Mouse (Mus musculus) limb, embryonic 12.5 days (tissue): ENCODE measurements around the gene H13. TPM values are rescaled to one million over a fixed set of nuclear protein-coding genes. Genes with fewer than 3 reads are reported as not detected.

Experiments
- ATAC-seq: fragments of 200-750 bp; cut with Nextera tagmentation; 2 replicates; pipeline ENCODE4 v1.8.0; 2017; ENCODE audit warnings: low read depth, moderate TSS enrichment; ENCODE audit not compliant: insufficient number of reproducible peaks, insufficient read depth, low FRiP score, low TSS enrichment
- H3K27ac ChIP-seq: fragments of 300-500 bp; sonication (generic); 2 replicates; pipeline ENCODE4 v1.5.1; 2016; ENCODE audit warnings: mild to moderate bottlenecking, moderate library complexity
- H3K27me3 ChIP-seq: fragments of 300-500 bp; sonication (generic); 2 replicates; pipeline ENCODE4 v1.6.1; 2016; ENCODE audit warnings: mild to moderate bottlenecking, moderate library complexity
- H3K36me3 ChIP-seq: fragments of 300-500 bp; sonication (generic); 2 replicates; pipeline ENCODE4 v1.6.1; 2016; ENCODE audit warnings: mild to moderate bottlenecking, moderate library complexity
- H3K4me1 ChIP-seq: fragments of 300-500 bp; sonication (generic); replicated peaks from 2 replicates; pipeline ENCODE4 v1.6.1; 2016
- H3K4me2 ChIP-seq: fragments of 300-500 bp; sonication (generic); 2 replicates; pipeline ENCODE4 v1.6.1; 2016; ENCODE audit warnings: mild to moderate bottlenecking, moderate library complexity
- H3K4me3 ChIP-seq: fragments of 300-500 bp; sonication (generic); replicated peaks from 2 replicates; pipeline ENCODE4 v1.5.1; 2016; ENCODE audit warnings: mild to moderate bottlenecking
- H3K9ac ChIP-seq: fragments of 300-500 bp; sonication (generic); replicated peaks from 2 replicates; pipeline ENCODE4 v1.6.1; 2016; ENCODE audit warnings: mild to moderate bottlenecking, moderate library complexity
- H3K9me3 ChIP-seq: fragments of 300-500 bp; sonication (generic); 2 replicates; pipeline ENCODE4 v1.6.1; 2016; ENCODE audit warnings: mild to moderate bottlenecking, moderate library complexity
- WGBS: fragments of 180-500 bp; shearing (Covaris S2); methylation state at CpG from one replicate; pipeline ENCODE4 v1.1.7; 2016; 5-methylcytosine and 5-hydroxymethylcytosine counted together
- polyA plus RNA-seq: library from polyadenylated mRNA; unstranded; fragments of >200 nt; fragmentation: Nextera tagmentation; extraction: Ambion mirVana; gene quantifications from 2 replicates; pipeline ENCODE4 v1.2.1, GENCODE M21; 2016

H13 gene
- polyA plus RNA-seq, 1 experiment from 2014 or later: 135 TPM

DNA sequence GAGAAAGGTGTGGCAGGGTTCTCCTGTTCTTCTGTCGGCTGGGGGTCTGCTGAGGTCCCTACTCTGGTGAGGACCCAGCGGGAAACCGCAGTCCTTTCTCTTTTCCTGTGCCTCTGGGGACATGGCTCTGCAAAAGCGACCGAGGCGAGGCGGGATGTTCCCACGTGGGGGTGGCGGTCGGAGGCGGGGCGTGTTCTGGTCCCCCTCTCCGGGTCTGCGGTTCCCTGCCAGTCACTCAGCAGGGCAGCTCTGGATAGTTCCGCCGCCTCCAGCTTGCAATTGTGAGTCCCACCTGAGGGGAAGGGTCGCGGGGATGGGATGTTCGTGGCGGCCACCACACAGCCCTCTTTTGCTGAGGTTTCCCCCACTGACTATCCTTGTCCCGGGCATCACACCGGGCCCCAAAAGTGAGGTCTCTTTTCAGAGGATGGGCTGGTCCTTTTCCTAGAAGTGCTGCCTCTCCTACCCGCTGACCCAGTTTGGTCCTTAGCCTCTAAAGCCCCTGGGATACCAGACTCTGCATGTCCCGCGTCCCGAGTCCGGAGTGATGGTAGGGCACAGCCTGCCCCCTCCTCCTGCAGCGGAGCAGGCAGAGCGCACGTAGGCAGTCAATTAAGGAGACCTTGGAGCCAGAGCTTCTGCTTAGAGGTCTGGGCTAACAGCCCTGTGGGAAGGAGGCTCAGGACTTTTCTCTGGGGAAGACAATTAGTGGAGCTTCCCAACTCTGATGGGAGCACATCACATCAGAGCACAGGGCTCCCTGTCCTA, 84.9 kb downstream of the H13 start, which contains the start of gene Cox4i2:
TSS of gene Cox4i2 (plus strand) at position 230 of the 768 bp plus-strand sequence.
- Histone ChIP-seq H3K4me2 (peak within 1 kb of the TSS; percentile 67), H3K36me3 (no peaks in the 10 kb centered on the region), H3K4me3 (peak within 1 kb of the TSS; percentile 36), H3K27me3 (no peaks in the 10 kb centered on the region), H3K9me3 (no peaks in the 10 kb centered on the region), H3K9ac (peak within 1 kb of the TSS; percentile 45; the same call in 1 of the 2 replicates), H3K27ac (no peak within 1 kb of the TSS; the same call in 1 of the 2 replicates), H3K4me1 (peaks cover 28% of the 10 kb centered on the region)
- ATAC-seq: no peak; the same call in 1 of the 2 replicates
- WGBS: 3% methylated on average over 29 of the region's 30 CpGs

DNA sequence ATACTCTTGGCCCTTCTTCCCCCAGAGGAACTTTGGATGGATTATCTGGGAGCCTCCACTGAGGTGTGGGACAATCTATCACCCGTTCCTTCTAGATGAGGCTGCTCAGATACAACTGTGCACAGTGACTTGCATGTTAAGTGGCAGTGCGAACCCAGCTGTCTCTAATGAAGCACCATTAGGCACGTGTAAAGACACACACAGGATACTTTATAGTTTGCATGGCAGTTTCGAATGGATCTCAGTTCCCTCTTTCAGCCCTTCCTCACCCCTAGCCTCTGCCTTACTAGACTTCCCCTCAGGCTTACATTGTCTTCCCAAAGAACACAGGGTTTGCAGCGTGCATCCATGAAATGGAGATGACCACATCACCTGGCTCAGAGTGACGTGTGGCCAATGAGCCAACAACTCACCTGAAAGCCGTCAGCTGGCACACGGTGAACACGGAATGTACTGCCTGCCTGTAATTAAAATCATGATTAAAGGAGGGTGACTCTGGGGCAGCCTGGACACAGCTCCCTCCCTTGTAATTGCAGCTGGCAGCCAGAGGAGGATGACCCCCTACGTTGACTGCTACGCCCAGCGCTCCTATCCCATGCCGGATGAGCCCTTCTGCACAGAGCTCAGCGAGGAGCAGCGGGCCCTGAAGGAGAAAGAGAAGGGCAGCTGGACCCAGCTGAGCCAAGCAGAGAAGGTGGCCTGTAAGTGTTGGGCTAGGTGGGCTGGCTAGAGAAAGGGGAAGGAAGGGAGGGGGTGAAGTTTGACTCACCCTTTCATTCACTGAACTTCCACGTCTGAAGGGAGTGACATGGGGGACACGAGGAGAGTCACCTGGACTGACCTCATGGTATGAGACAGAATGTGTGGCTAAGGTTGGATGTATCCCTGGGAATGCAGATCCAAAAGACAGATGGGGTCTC, 87.5 kb downstream of the H13 start:
- H3K27ac ChIP-seq: no peak overlapping the region
- WGBS: 61% methylated on average over 17 of the region's 17 CpGs

GRCm38 (mm10) chr2:152757478-152757877, 88.2 kb downstream of the H13 start:
- Histone ChIP-seq H3K4me3 (no peak overlapping the region), H3K27me3 (no peaks in the 10 kb centered on the region), H3K9me3 (no peaks in the 10 kb centered on the region), H3K27ac (no peak overlapping the region), H3K36me3 (no peaks in the 10 kb centered on the region), H3K4me2 (no peak overlapping the region), H3K9ac (no peak overlapping the region), H3K4me1 (peaks cover 24% of the 10 kb centered on the region)
- ATAC-seq: no peak
- WGBS: 76% methylated on average over 2 of the region's 2 CpGs

More for the DNA sequence above, 87.5 kb downstream of the H13 start:
- H3K4me3 ChIP-seq: no peak overlapping the region
- peaks cover 24% of the 10 kb centered on the region for H3K4me1 ChIP-seq
- H3K9ac ChIP-seq: no peak overlapping the region
- no peak for ATAC-seq
- no peaks in the 10 kb centered on the region for H3K27me3 ChIP-seq
- no peaks in the 10 kb centered on the region for H3K36me3 ChIP-seq
- H3K4me2 ChIP-seq: no peak overlapping the region
- H3K9me3 ChIP-seq: no peaks in the 10 kb centered on the region

Other genes with a start within 250 kb of the H13 start
- gene Defb23, start 204.8 kb upstream of the H13 start, polyA plus RNA-seq: not detected in 2 replicates
- gene Defb20, start 192.4 kb upstream of the H13 start, polyA plus RNA-seq: not detected in 2 replicates
- gene Defb22, start 179.3 kb upstream of the H13 start, polyA plus RNA-seq: not detected in 2 replicates
- gene Defb26, start 157.8 kb upstream of the H13 start, polyA plus RNA-seq: not detected in 2 replicates
- gene Defb28, start 151.2 kb upstream of the H13 start, polyA plus RNA-seq: not detected in 2 replicates
- not detected in 2 replicates for gene Defb29, start 129.4 kb upstream of the H13 start, polyA plus RNA-seq
- gene Gm17416, start 100.1 kb upstream of the H13 start, polyA plus RNA-seq: not detected in 2 replicates
- not detected in 2 replicates for gene Defb21, start 96.7 kb upstream of the H13 start, polyA plus RNA-seq
- gene Defb19, start 89.1 kb upstream of the H13 start, polyA plus RNA-seq: not detected in 2 replicates
- gene Defb45, start 70.1 kb upstream of the H13 start, polyA plus RNA-seq: not detected in 2 replicates
- not detected in 2 replicates for gene Defb36, start 65.1 kb upstream of the H13 start, polyA plus RNA-seq
- not detected in 2 replicates for gene Defb25, start 46.4 kb upstream of the H13 start, polyA plus RNA-seq
- gene Rem1, start 42.5 kb upstream of the H13 start, polyA plus RNA-seq: 0.87 and 1.1 TPM in 2 replicates
- gene Mcts2, start 17.6 kb downstream of the H13 start, polyA plus RNA-seq: 36.3 and 39.2 TPM in 2 replicates
- gene Id1, start 66.8 kb downstream of the H13 start, polyA plus RNA-seq: 299 and 330 TPM in 2 replicates
- gene Cox4i2, start 84.7 kb downstream of the H13 start, polyA plus RNA-seq: 29.9 and 30.6 TPM in 2 replicates
- gene Bcl2l1, start 162.3 kb downstream of the H13 start, polyA plus RNA-seq: 107 and 110 TPM in 2 replicates
- gene Tpx2, start 178.5 kb downstream of the H13 start, polyA plus RNA-seq: 110 and 114 TPM in 2 replicates
- not detected in 2 replicates for gene Mylk2, start 241.9 kb downstream of the H13 start, polyA plus RNA-seq